Mouse (Mus musculus): ENCODE results near the gene Asxl2. TPM values are rescaled to one million over a fixed set of nuclear protein-coding genes. Genes with fewer than 3 reads are reported as not detected.
A peak's percentile ranks its signal among the peaks of the same experiment; 100 is the strongest.
"Not testable (repeated sequence)": the region's sequence is repeated elsewhere in the genome, so short reads cannot be mapped to it uniquely, and the experiment has no call there.

The Asxl2 gene
- polyA plus RNA-seq, 1 experiment from 2014 or later = 18.7 TPM

DNA sequence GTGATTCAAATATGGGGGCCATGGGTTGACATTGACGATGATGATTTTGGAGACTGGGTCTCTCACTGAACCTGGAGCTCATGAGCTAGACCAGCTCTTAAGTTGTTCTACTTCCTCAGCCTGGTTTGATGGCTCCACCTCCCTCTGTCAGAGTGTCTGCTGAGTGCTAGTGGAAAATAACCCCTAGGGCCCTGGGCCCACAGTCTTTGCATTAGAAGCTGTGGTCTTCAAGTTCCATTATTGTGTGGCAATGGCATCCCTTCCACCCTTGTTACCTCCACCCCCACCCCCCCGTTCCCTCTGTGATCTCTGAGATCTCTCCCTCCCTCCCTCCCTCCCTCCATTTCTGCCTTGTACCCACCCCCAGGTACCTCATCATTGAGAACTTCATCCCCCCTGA, 36.6 kb upstream of the Asxl2 start:
- ATAC-seq (ENCODE audit: insufficient number of reproducible peaks, insufficient read depth, low FRiP score, low read depth) = no peak
- H3K9me3 ChIP-seq (ENCODE audit: control insufficient read depth, low read length) = no peaks in the 10 kb centered on the region
- 88% methylated on average over 2 of the region's 2 CpGs for WGBS
- no peak overlapping the region for H3K9ac ChIP-seq (ENCODE audit: low read length)
- H3K4me2 ChIP-seq (ENCODE audit: low read length) = no peak overlapping the region
- H3K27ac ChIP-seq (replicated peaks in 1 of 2; ENCODE audit: control insufficient read depth in 1 of 2, insufficient read depth in 1 of 2, low read depth in 2 of 2, low read length in 2 of 2) = no peak overlapping the region
- H3K4me1 ChIP-seq (ENCODE audit: control insufficient read depth in 2 of 2, insufficient read depth in 2 of 2, low read length in 2 of 2) = peaks cover 2 to 12% of the 10 kb centered on the region in 2 experiments; a peak in 2 of 4 replicates
- no peaks in the 10 kb centered on the region for H3K27me3 ChIP-seq (ENCODE audit: control insufficient read depth, insufficient read depth, low read length)
- no peak overlapping the region for H3K4me3 ChIP-seq (ENCODE audit: control insufficient read depth in 1 of 2, insufficient read depth in 1 of 2, low read depth in 1 of 2, low read length in 2 of 2)
- H3K36me3 ChIP-seq (ENCODE audit: control insufficient read depth, insufficient read depth, low read length) = peaks cover 25% of the 10 kb centered on the region

GRCm38 (mm10) chr12:3390577-3391262, 35.9 kb upstream of the Asxl2 start:
- WGBS = 26% methylated on average over 12 of the region's 12 CpGs
- Histone ChIP-seq H3K4me3 (ENCODE audit: control insufficient read depth in 1 of 2, insufficient read depth in 1 of 2, low read depth in 1 of 2, low read length in 2 of 2) (no peak overlapping the region), H3K27ac (replicated peaks in 1 of 2; ENCODE audit: control insufficient read depth in 1 of 2, insufficient read depth in 1 of 2, low read depth in 2 of 2, low read length in 2 of 2) (no peak overlapping the region), H3K4me2 (ENCODE audit: low read length) (no peak overlapping the region), H3K27me3 (ENCODE audit: control insufficient read depth, insufficient read depth, low read length) (no peaks in the 10 kb centered on the region), H3K4me1 (ENCODE audit: control insufficient read depth in 2 of 2, insufficient read depth in 2 of 2, low read length in 2 of 2) (peaks cover 2 to 6% of the 10 kb centered on the region in 2 experiments; a peak in 2 of 4 replicates), H3K36me3 (ENCODE audit: control insufficient read depth, insufficient read depth, low read length) (peaks cover 25% of the 10 kb centered on the region), H3K9ac (ENCODE audit: low read length) (no peak overlapping the region), H3K9me3 (ENCODE audit: control insufficient read depth, low read length) (no peaks in the 10 kb centered on the region)
- ATAC-seq (ENCODE audit: insufficient number of reproducible peaks, insufficient read depth, low FRiP score, low read depth) = peak; percentile 28; the same call in 1 of the 2 replicates

GRCm38 (mm10) chr12:3391276-3391675, 35.4 kb upstream of the Asxl2 start:
- Histone ChIP-seq H3K9me3 (ENCODE audit: control insufficient read depth, low read length) (no peaks in the 10 kb centered on the region), H3K27ac (replicated peaks in 1 of 2; ENCODE audit: control insufficient read depth in 1 of 2, insufficient read depth in 1 of 2, low read depth in 2 of 2, low read length in 2 of 2) (no peak overlapping the region), H3K4me3 (ENCODE audit: control insufficient read depth in 1 of 2, insufficient read depth in 1 of 2, low read depth in 1 of 2, low read length in 2 of 2) (no peak overlapping the region), H3K4me1 (ENCODE audit: control insufficient read depth in 2 of 2, insufficient read depth in 2 of 2, low read length in 2 of 2) (peaks cover under 1 to 2% of the 10 kb centered on the region in 2 experiments; a peak in 2 of 4 replicates), H3K36me3 (ENCODE audit: control insufficient read depth, insufficient read depth, low read length) (peaks cover 25% of the 10 kb centered on the region), H3K4me2 (ENCODE audit: low read length) (no peak overlapping the region), H3K9ac (ENCODE audit: low read length) (no peak overlapping the region), H3K27me3 (ENCODE audit: control insufficient read depth, insufficient read depth, low read length) (no peaks in the 10 kb centered on the region)
- 78% methylated on average over 1 of the region's 1 CpGs for WGBS
- no peak for ATAC-seq (ENCODE audit: insufficient number of reproducible peaks, insufficient read depth, low FRiP score, low read depth)

- peaks cover 19% of the 10 kb centered on the region for H3K36me3 ChIP-seq (ENCODE audit: control insufficient read depth, insufficient read depth, low read length)
- H3K9me3 ChIP-seq (ENCODE audit: control insufficient read depth, low read length) = no peaks in the 10 kb centered on the region
- 41% methylated on average over 4 of the region's 4 CpGs for whole genome bisulfite sequencing
- no peak overlapping the region for H3K4me3 ChIP-seq (ENCODE audit: control insufficient read depth in 1 of 2, insufficient read depth in 1 of 2, low read depth in 1 of 2, low read length in 2 of 2)
- no peak for ATAC-seq (ENCODE audit: insufficient number of reproducible peaks, insufficient read depth, low FRiP score, low read depth)
- H3K4me2 ChIP-seq (ENCODE audit: low read length) = no peak overlapping the region
- peaks cover 0 to 2% of the 10 kb centered on the region in 2 experiments; a peak in 1 of 4 replicates for H3K4me1 ChIP-seq (ENCODE audit: control insufficient read depth in 2 of 2, insufficient read depth in 2 of 2, low read length in 2 of 2)
- no peaks in the 10 kb centered on the region for H3K27me3 ChIP-seq (ENCODE audit: control insufficient read depth, insufficient read depth, low read length)
- H3K27ac ChIP-seq (replicated peaks in 1 of 2; ENCODE audit: control insufficient read depth in 1 of 2, insufficient read depth in 1 of 2, low read depth in 2 of 2, low read length in 2 of 2) = no peak overlapping the region
- no peak overlapping the region for H3K9ac ChIP-seq (ENCODE audit: low read length)
Measured at GRCm38 (mm10) chr12:3393140-3393539, 33.5 kb upstream of the Asxl2 start.

- H3K27ac ChIP-seq (replicated peaks in 1 of 2; ENCODE audit: control insufficient read depth in 1 of 2, insufficient read depth in 1 of 2, low read depth in 2 of 2, low read length in 2 of 2) = no peak overlapping the region
- H3K9me3 ChIP-seq (ENCODE audit: control insufficient read depth, low read length) = no peaks in the 10 kb centered on the region
- H3K4me1 ChIP-seq (ENCODE audit: control insufficient read depth in 2 of 2, insufficient read depth in 2 of 2, low read length in 2 of 2) = peaks cover 0 to 2% of the 10 kb centered on the region in 2 experiments; a peak in 1 of 4 replicates
- no peaks in the 10 kb centered on the region for H3K27me3 ChIP-seq (ENCODE audit: control insufficient read depth, insufficient read depth, low read length)
- no peak overlapping the region for H3K4me2 ChIP-seq (ENCODE audit: low read length)
- ATAC-seq (ENCODE audit: insufficient number of reproducible peaks, insufficient read depth, low FRiP score, low read depth) = no peak; the same call in 1 of the 2 replicates
- 83% methylated on average over 8 of the region's 8 CpGs for WGBS
- H3K36me3 ChIP-seq (ENCODE audit: control insufficient read depth, insufficient read depth, low read length) = 0 out of 2 replicates have a peak, but pooled peaks cover under 1% of the 10 kb centered on the region
- no peak overlapping the region for H3K9ac ChIP-seq (ENCODE audit: low read length)
- no peak overlapping the region for H3K4me3 ChIP-seq (ENCODE audit: control insufficient read depth in 1 of 2, insufficient read depth in 1 of 2, low read depth in 1 of 2, low read length in 2 of 2)
Measured at GRCm38 (mm10) chr12:3396931-3397330, 29.7 kb upstream of the Asxl2 start.

DNA sequence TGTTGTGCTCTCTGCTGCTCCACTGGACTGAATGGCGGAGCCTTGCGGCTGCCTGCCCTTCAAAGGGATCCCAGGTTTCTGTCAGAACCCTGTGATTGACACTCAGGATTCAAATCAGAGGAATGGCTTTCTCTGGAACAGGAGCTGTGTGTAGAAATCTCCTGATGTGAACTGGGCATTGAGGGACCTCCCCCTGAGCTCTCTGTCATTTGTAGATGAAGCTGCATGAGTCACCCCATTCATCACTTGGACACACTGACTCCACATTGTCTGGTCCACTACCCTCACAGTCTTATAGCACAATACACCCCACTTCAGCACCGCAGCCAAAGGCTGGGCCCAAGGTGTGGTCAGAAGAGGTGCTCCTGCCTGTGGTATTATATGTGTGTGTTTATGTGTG, 21.0 kb upstream of the Asxl2 start:
- not testable (repeated sequence) for H3K27me3 ChIP-seq (ENCODE audit: control insufficient read depth, insufficient read depth, low read length); H3K4me3 ChIP-seq (ENCODE audit: control insufficient read depth in 1 of 2, insufficient read depth in 1 of 2, low read depth in 1 of 2, low read length in 2 of 2); H3K4me1 ChIP-seq (ENCODE audit: control insufficient read depth in 2 of 2, insufficient read depth in 2 of 2, low read length in 2 of 2); H3K27ac ChIP-seq (replicated peaks in 1 of 2; ENCODE audit: control insufficient read depth in 1 of 2, insufficient read depth in 1 of 2, low read depth in 2 of 2, low read length in 2 of 2); H3K4me2 ChIP-seq (ENCODE audit: low read length); H3K9me3 ChIP-seq (ENCODE audit: control insufficient read depth, low read length); H3K9ac ChIP-seq (ENCODE audit: low read length); ATAC-seq (ENCODE audit: insufficient number of reproducible peaks, insufficient read depth, low FRiP score, low read depth)
- peaks cover 40% of the 10 kb centered on the region for H3K36me3 ChIP-seq (ENCODE audit: control insufficient read depth, insufficient read depth, low read length)
- WGBS = 82% methylated on average over 3 of the region's 3 CpGs

DNA sequence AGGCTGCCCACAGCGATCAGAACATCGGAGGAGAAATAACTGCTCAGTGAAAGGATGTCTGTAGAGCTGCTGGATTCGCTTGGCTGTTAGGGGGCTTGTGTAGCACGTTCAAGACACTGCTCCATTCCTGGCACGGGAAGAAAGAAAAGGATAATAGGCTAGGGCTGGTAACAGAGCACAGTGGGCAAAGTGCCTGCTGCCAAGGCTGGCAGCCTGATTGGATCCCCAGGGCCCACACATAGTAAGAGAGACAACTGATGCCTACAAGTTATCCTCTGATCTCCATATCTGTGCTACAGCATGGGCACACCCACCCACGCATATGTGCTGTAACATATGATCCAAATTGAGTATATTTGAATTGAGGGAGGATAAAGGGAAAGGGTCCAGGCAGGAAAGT, 20.1 kb upstream of the Asxl2 start:
- Histone ChIP-seq H3K9me3 (ENCODE audit: control insufficient read depth, low read length) (no peaks in the 10 kb centered on the region), H3K4me2 (ENCODE audit: low read length) (no peak overlapping the region), H3K27me3 (ENCODE audit: control insufficient read depth, insufficient read depth, low read length) (no peaks in the 10 kb centered on the region), H3K27ac (replicated peaks in 1 of 2; ENCODE audit: control insufficient read depth in 1 of 2, insufficient read depth in 1 of 2, low read depth in 2 of 2, low read length in 2 of 2) (no peak overlapping the region), H3K4me1 (ENCODE audit: control insufficient read depth in 2 of 2, insufficient read depth in 2 of 2, low read length in 2 of 2) (no peaks in the 10 kb centered on the region), H3K36me3 (ENCODE audit: control insufficient read depth, insufficient read depth, low read length) (peaks cover 40% of the 10 kb centered on the region), H3K9ac (ENCODE audit: low read length) (no peak overlapping the region), H3K4me3 (ENCODE audit: control insufficient read depth in 1 of 2, insufficient read depth in 1 of 2, low read depth in 1 of 2, low read length in 2 of 2) (no peak overlapping the region)
- 91% methylated on average over 6 of the region's 6 CpGs for WGBS
- no peak for ATAC-seq (ENCODE audit: insufficient number of reproducible peaks, insufficient read depth, low FRiP score, low read depth)

DNA sequence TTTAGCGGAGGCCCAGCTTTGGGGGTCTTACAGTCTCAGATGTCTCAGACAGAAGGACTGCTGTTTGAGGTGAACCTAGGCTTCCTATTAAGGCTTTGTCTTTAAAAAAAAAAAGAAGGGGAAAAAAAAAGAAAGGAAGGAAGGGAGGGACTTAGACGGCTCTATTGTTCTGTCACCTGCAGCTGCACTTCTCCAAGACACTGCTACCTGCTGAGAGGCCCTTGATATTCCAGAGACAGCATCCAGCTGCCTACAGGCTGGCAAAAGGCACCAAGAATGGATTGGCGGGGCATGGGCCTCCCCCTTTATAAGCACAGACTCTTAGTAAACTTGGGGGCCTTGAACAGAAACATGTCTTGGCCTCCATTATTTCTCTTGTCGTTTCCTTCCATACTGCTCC, 11.7 kb upstream of the Asxl2 start:
- H3K9me3 ChIP-seq (ENCODE audit: control insufficient read depth, low read length) = no peaks in the 10 kb centered on the region
- H3K27me3 ChIP-seq (ENCODE audit: control insufficient read depth, insufficient read depth, low read length) = no peaks in the 10 kb centered on the region
- no peak for ATAC-seq (ENCODE audit: insufficient number of reproducible peaks, insufficient read depth, low FRiP score, low read depth)
- H3K27ac ChIP-seq (replicated peaks in 1 of 2; ENCODE audit: control insufficient read depth in 1 of 2, insufficient read depth in 1 of 2, low read depth in 2 of 2, low read length in 2 of 2) = no peak overlapping the region
- WGBS = 93% methylated on average over 4 of the region's 4 CpGs
- 0 out of 2 replicates have a peak, but pooled peaks cover 5% of the 10 kb centered on the region for H3K36me3 ChIP-seq (ENCODE audit: control insufficient read depth, insufficient read depth, low read length)
- H3K9ac ChIP-seq (ENCODE audit: low read length) = no peak overlapping the region
- no peak overlapping the region for H3K4me3 ChIP-seq (ENCODE audit: control insufficient read depth in 1 of 2, insufficient read depth in 1 of 2, low read depth in 1 of 2, low read length in 2 of 2)
- H3K4me2 ChIP-seq (ENCODE audit: low read length) = no peak overlapping the region
- H3K4me1 ChIP-seq (ENCODE audit: control insufficient read depth in 2 of 2, insufficient read depth in 2 of 2, low read length in 2 of 2) = no peaks in the 10 kb centered on the region

Data from heart, embryonic 14.5 days (tissue).